Mouse (Mus musculus) cortical plate, adult 2 months (tissue): ENCODE measurements at regions not wholly inside any gene's neighbourhood (a gene's known extent, or its start where the extent isn't known, plus 50 kb on each side); places are given as distances from the start of the nearest gene placed in this dataset.

Source experiments
- CTCF ChIP-seq: fragments of 200-500 bp; IDR thresholded peaks from 2 replicates; pipeline ENCODE4 v1.5.1; 2011; ENCODE audit warnings: mild to moderate bottlenecking, control low read depth, low read length; ENCODE audit not compliant: insufficient read depth; ENCODE audit errors: extremely low read depth
- POLR2A ChIP-seq: fragments of 200-500 bp; IDR thresholded peaks from 2 replicates; pipeline ENCODE4 v1.6.1; 2011; ENCODE audit warnings: mild to moderate bottlenecking, low read length, control low read depth; ENCODE audit not compliant: insufficient read depth; ENCODE audit errors: extremely low read depth

DNA sequence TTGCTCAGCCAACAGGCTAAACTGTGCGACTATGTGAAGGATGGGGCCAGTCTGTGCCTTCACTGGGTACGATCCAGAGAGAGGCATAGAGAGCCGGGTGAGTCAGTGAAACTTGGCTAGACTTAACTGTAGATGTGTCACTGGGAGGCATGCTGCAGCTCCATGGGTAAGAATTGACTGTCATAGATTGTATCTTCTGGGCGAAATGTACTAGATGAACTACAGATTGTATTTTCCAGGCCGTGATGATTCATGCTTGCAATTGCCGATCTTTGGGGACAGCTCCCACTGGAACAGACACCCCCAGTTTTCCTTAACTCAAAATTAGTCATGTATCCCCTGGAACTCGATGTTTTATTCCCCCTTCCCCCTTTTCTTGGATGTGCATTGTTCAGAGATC is 84.5 kb upstream of the Arrdc4 start:
- TF ChIP-seq POLR2A (no peak), CTCF (no peak)
